Mouse (Mus musculus): Measurements from ENCODE around the gene Ifna4. TPM values are rescaled to one million over a fixed set of nuclear protein-coding genes. Genes with fewer than 3 reads are reported as not detected.

Ifna4 gene
- polyA plus RNA-seq, 1 experiment from 2014 or later, result not detected

DNA sequence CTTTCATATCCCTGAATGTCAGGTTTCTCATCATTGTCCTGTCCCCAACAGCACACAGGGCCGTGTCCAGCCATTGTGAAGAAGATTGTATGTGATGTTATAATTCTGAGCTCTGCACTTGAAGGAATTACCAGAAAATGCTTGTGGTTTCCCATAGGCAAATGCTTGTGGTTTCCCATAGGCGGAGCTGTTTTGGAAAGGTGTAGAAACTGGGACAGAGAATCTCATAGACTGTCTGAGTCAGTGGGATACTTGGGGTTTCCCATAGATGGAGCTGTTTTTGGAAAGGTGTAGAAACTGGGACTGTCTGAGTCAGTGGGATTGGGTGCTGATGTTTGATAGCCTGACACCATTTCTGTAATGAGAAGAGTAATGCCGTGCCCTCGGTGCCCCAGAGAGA is 34.9 kb downstream of the Ifna4 start:
- no peaks in the 10 kb centered on the region for H3K9me3 ChIP-seq (replicated peaks; ENCODE audit: control insufficient read depth, low read length)
- no peak overlapping the region for H3K4me3 ChIP-seq (ENCODE audit: low read depth, low read length)
- DNase-seq (ENCODE audit: low spot score) (no peak), ATAC-seq (no peak)
- no peaks in the 10 kb centered on the region for H3K36me3 ChIP-seq (ENCODE audit: control insufficient read depth, insufficient read depth, low read length)
- H3K4me1 ChIP-seq (ENCODE audit: control insufficient read depth, insufficient read depth, low read length), result no peaks in the 10 kb centered on the region
- no peak overlapping the region for H3K4me2 ChIP-seq (ENCODE audit: low read length)
- H3K9ac ChIP-seq (ENCODE audit: low read length), result no peak overlapping the region
- WGBS, result 89% methylated on average over 4 of the region's 4 CpGs
- H3K27me3 ChIP-seq (replicated peaks; ENCODE audit: control insufficient read depth, insufficient read depth, low read length), result no peaks in the 10 kb centered on the region
- no peak overlapping the region for H3K27ac ChIP-seq (ENCODE audit: low read depth, low read length)

DNA sequence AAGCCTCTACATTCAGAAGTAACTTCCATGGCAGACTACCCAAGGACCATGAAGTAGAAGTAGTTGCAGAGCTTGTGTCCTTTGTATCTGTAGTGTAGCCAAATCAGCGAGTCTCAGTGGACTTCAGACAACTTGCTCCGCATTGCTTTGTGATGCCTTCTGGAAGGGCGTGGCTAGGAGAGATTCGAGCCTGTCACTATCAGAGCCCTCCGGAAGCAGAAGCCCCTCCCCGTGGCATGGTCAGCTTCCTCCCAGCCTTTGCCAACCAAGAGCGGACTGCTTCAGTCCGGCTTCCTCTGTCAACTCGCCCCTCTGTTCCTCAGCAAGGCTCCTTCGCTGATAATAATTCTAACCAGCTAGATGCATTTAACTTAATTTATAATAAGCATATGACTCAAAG is 36.6 kb downstream of the Ifna4 start:
- ATAC-seq, result no peak
- Histone ChIP-seq H3K4me3 (ENCODE audit: low read depth, low read length) (no peak overlapping the region), H3K36me3 (ENCODE audit: control insufficient read depth, insufficient read depth, low read length) (no peaks in the 10 kb centered on the region), H3K4me2 (ENCODE audit: low read length) (no peak overlapping the region), H3K27ac (ENCODE audit: low read depth, low read length) (no peak overlapping the region), H3K9me3 (replicated peaks; ENCODE audit: control insufficient read depth, low read length) (no peaks in the 10 kb centered on the region), H3K9ac (ENCODE audit: low read length) (no peak overlapping the region), H3K27me3 (replicated peaks; ENCODE audit: control insufficient read depth, insufficient read depth, low read length) (no peaks in the 10 kb centered on the region), H3K4me1 (ENCODE audit: control insufficient read depth, insufficient read depth, low read length) (no peaks in the 10 kb centered on the region)
- 51% methylated on average over 10 of the region's 10 CpGs for WGBS
- no peak for DNase-seq (ENCODE audit: low spot score)

DNA sequence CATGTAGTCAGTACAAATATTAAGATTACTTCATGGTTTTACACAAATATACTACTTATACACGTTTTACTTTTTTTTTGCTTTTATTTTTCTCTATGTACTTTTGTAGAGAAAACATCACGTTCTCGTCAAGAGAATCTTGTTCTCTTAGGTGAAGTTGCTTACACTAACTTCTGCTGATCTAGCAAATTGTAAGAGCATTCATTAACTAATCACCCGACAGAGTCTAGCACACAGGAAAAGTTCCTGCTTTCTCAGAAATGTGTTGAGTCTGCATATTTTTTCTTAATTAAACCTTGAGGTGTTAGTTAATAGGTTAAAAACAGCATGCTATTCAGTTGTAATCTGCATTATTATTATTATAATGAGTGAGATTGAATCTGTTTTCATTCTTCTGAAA is 37.1 kb downstream of the Ifna4 start:
- DNase-seq (ENCODE audit: low spot score) (no peak), ATAC-seq (no peak)
- Histone ChIP-seq H3K27me3 (replicated peaks; ENCODE audit: control insufficient read depth, insufficient read depth, low read length) (no peaks in the 10 kb centered on the region), H3K27ac (ENCODE audit: low read depth, low read length) (no peak overlapping the region), H3K4me3 (ENCODE audit: low read depth, low read length) (no peak overlapping the region), H3K4me2 (ENCODE audit: low read length) (no peak overlapping the region), H3K36me3 (ENCODE audit: control insufficient read depth, insufficient read depth, low read length) (no peaks in the 10 kb centered on the region), H3K9me3 (replicated peaks; ENCODE audit: control insufficient read depth, low read length) (no peaks in the 10 kb centered on the region), H3K9ac (ENCODE audit: low read length) (no peak overlapping the region), H3K4me1 (ENCODE audit: control insufficient read depth, insufficient read depth, low read length) (no peaks in the 10 kb centered on the region)
- WGBS, result 68% methylated on average over 4 of the region's 4 CpGs

DNA sequence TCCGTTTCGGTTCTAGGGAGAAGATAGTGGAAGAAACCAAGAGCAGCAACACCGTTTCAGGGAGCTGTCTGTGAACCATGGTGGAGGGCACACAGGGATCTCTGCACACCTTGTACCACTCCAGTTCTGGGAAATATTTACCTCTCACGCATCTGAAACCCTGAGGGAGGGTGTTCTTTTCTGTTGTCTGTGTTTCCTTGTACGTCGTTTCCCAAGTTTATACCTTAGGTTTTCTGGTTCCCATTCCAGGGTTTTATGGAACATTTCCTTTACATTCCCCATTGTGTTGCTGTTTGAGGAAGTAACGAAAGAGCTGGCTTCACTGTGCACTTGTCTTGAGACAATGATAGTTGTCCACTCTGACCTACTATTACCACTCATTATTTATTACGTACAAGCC is 38.4 kb downstream of the Ifna4 start, which contains the start of gene Ifne:
Ifne (minus strand) TSS at position 101 of the 400 bp plus-strand sequence.
- Histone ChIP-seq H3K4me3 (ENCODE audit: low read depth, low read length) (no peak within 1 kb of the TSS), H3K4me1 (ENCODE audit: control insufficient read depth, insufficient read depth, low read length) (no peaks in the 10 kb centered on the region), H3K9ac (ENCODE audit: low read length) (no peak within 1 kb of the TSS), H3K27ac (ENCODE audit: low read depth, low read length) (no peak within 1 kb of the TSS), H3K27me3 (replicated peaks; ENCODE audit: control insufficient read depth, insufficient read depth, low read length) (no peaks in the 10 kb centered on the region), H3K4me2 (ENCODE audit: low read length) (no peak within 1 kb of the TSS), H3K9me3 (replicated peaks; ENCODE audit: control insufficient read depth, low read length) (no peaks in the 10 kb centered on the region), H3K36me3 (ENCODE audit: control insufficient read depth, insufficient read depth, low read length) (no peaks in the 10 kb centered on the region)
- DNase-seq (ENCODE audit: low spot score), result no peak
- WGBS, result 86% methylated on average over 8 of the region's 8 CpGs
- ATAC-seq, result no peak

DNA sequence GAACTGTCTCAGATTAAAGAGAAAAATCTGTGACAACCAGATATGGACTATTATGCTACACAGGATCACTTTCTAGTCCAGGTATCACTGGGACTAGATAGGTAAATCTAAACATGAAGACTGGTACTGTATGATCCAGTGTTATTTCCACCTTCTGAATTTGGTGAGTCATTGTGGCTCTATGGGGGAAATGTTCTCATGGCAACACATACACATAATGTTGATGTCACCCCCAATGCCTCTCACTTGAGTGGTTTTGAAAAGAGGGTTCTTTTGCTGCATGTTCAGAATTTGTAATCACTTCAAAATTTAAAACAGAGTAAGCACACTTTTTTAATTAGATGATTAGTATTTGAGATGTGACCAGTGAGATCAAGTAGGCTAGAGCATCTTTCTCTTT is 46.6 kb downstream of the Ifna4 start:
- no peak overlapping the region for H3K27ac ChIP-seq (ENCODE audit: low read depth, low read length)
- no peaks in the 10 kb centered on the region for H3K36me3 ChIP-seq (ENCODE audit: control insufficient read depth, insufficient read depth, low read length)
- no peaks in the 10 kb centered on the region for H3K4me1 ChIP-seq (ENCODE audit: control insufficient read depth, insufficient read depth, low read length)
- H3K4me3 ChIP-seq (ENCODE audit: low read depth, low read length), result no peak overlapping the region
- H3K4me2 ChIP-seq (ENCODE audit: low read length), result no peak overlapping the region
- no peak for DNase-seq (ENCODE audit: low spot score)
- ATAC-seq, result no peak
- no peak overlapping the region for H3K9ac ChIP-seq (ENCODE audit: low read length)
- no peaks in the 10 kb centered on the region for H3K27me3 ChIP-seq (replicated peaks; ENCODE audit: control insufficient read depth, insufficient read depth, low read length)
- no peaks in the 10 kb centered on the region for H3K9me3 ChIP-seq (replicated peaks; ENCODE audit: control insufficient read depth, low read length)

Other genes with a start within 250 kb of the Ifna4 start
- gene Ifna9, start 249.5 kb upstream of the Ifna4 start, polyA plus RNA-seq (2014; fragmentation: Nextera tagmentation; extraction: Ambion mirVana), result not detected in 2 replicates
- gene Ifna12, start 238.5 kb upstream of the Ifna4 start, polyA plus RNA-seq (2014; fragmentation: Nextera tagmentation; extraction: Ambion mirVana), result not detected in 2 replicates
- gene C87499, start 207.4 kb upstream of the Ifna4 start, polyA plus RNA-seq (2014; fragmentation: Nextera tagmentation; extraction: Ambion mirVana), result not detected in 2 replicates
- not detected in 2 replicates for gene Ifna13, start 197.4 kb upstream of the Ifna4 start, polyA plus RNA-seq (2014; fragmentation: Nextera tagmentation; extraction: Ambion mirVana)
- gene Ifna16, start 164.9 kb upstream of the Ifna4 start, polyA plus RNA-seq (2014; fragmentation: Nextera tagmentation; extraction: Ambion mirVana), result not detected in 2 replicates
- gene Ifna2, start 157.9 kb upstream of the Ifna4 start, polyA plus RNA-seq (2014; fragmentation: Nextera tagmentation; extraction: Ambion mirVana), result not detected in 2 replicates
- gene Ifnab, start 150.5 kb upstream of the Ifna4 start, polyA plus RNA-seq (2014; fragmentation: Nextera tagmentation; extraction: Ambion mirVana), result not detected in 2 replicates
- gene Gm26566, start 120.1 kb upstream of the Ifna4 start, polyA plus RNA-seq (2014; fragmentation: Nextera tagmentation; extraction: Ambion mirVana), result 2.0 and 2.3 TPM in 2 replicates
- gene Klhl9, start 119.4 kb upstream of the Ifna4 start, polyA plus RNA-seq (2014; fragmentation: Nextera tagmentation; extraction: Ambion mirVana), result 145 and 154 TPM in 2 replicates
- not detected in 2 replicates for gene Gm13271, start 87.0 kb upstream of the Ifna4 start, polyA plus RNA-seq (2014; fragmentation: Nextera tagmentation; extraction: Ambion mirVana)
- not detected in 2 replicates for gene Gm13283, start 81.7 kb upstream of the Ifna4 start, polyA plus RNA-seq (2014; fragmentation: Nextera tagmentation; extraction: Ambion mirVana)
- not detected in 2 replicates for gene Gm13290, start 68.0 kb upstream of the Ifna4 start, polyA plus RNA-seq (2014; fragmentation: Nextera tagmentation; extraction: Ambion mirVana)
- gene Gm13289, start 64.9 kb upstream of the Ifna4 start, polyA plus RNA-seq (2014; fragmentation: Nextera tagmentation; extraction: Ambion mirVana), result not detected in 2 replicates
- not detected in 2 replicates for gene Gm13272, start 62.0 kb upstream of the Ifna4 start, polyA plus RNA-seq (2014; fragmentation: Nextera tagmentation; extraction: Ambion mirVana)
- not detected in 2 replicates for gene Ifnz, start 59.7 kb upstream of the Ifna4 start, polyA plus RNA-seq (2014; fragmentation: Nextera tagmentation; extraction: Ambion mirVana)
- not detected in 2 replicates for gene Gm13276, start 56.2 kb upstream of the Ifna4 start, polyA plus RNA-seq (2014; fragmentation: Nextera tagmentation; extraction: Ambion mirVana)
- not detected in 2 replicates for gene Gm13277, start 53.2 kb upstream of the Ifna4 start, polyA plus RNA-seq (2014; fragmentation: Nextera tagmentation; extraction: Ambion mirVana)
- gene Gm13278, start 50.3 kb upstream of the Ifna4 start, polyA plus RNA-seq (2014; fragmentation: Nextera tagmentation; extraction: Ambion mirVana), result not detected in 2 replicates
- gene Gm13275, start 47.4 kb upstream of the Ifna4 start, polyA plus RNA-seq (2014; fragmentation: Nextera tagmentation; extraction: Ambion mirVana), result not detected in 2 replicates
- not detected in 2 replicates for gene Gm13279, start 44.5 kb upstream of the Ifna4 start, polyA plus RNA-seq (2014; fragmentation: Nextera tagmentation; extraction: Ambion mirVana)
- 0.13 and 0.17 TPM in 2 replicates for gene Gm13285, start 42.2 kb upstream of the Ifna4 start, polyA plus RNA-seq (2014; fragmentation: Nextera tagmentation; extraction: Ambion mirVana)
- not detected in 2 replicates for gene Gm13287, start 38.6 kb upstream of the Ifna4 start, polyA plus RNA-seq (2014; fragmentation: Nextera tagmentation; extraction: Ambion mirVana)
- gene Gm13288, start 36.3 kb upstream of the Ifna4 start, polyA plus RNA-seq (2014; fragmentation: Nextera tagmentation; extraction: Ambion mirVana), result not detected in 2 replicates
- gene Ifna7, start 25.6 kb upstream of the Ifna4 start, polyA plus RNA-seq (2014; fragmentation: Nextera tagmentation; extraction: Ambion mirVana), result not detected in 2 replicates
- gene Ifna11, start 21.9 kb upstream of the Ifna4 start, polyA plus RNA-seq (2014; fragmentation: Nextera tagmentation; extraction: Ambion mirVana), result not detected in 2 replicates
- gene Ifna6, start 14.4 kb upstream of the Ifna4 start, polyA plus RNA-seq (2014; fragmentation: Nextera tagmentation; extraction: Ambion mirVana), result not detected in 2 replicates
- not detected in 2 replicates for gene Ifna5, start 6.3 kb upstream of the Ifna4 start, polyA plus RNA-seq (2014; fragmentation: Nextera tagmentation; extraction: Ambion mirVana)
- gene Ifna1, start 8.2 kb downstream of the Ifna4 start, polyA plus RNA-seq (2014; fragmentation: Nextera tagmentation; extraction: Ambion mirVana), result not detected in 2 replicates
- not detected in 2 replicates for gene Ifne, start 38.3 kb downstream of the Ifna4 start, polyA plus RNA-seq (2014; fragmentation: Nextera tagmentation; extraction: Ambion mirVana)

Data from forebrain, embryonic 14.5 days (tissue).